Mouse (Mus musculus) thymus, adult 2 months (tissue): ENCODE data around the gene Edn1.

ENCODE experiments used
- CTCF ChIP-seq: fragments of 200-500 bp; IDR thresholded peaks from 2 replicates; pipeline ENCODE4 v1.5.1; 2012; ENCODE audit warnings: mild to moderate bottlenecking, control low read depth, low read length, moderate library complexity, borderline replicate concordance; ENCODE audit not compliant: control insufficient read depth, poor library complexity, insufficient read depth; ENCODE audit errors: extremely low read depth
- POLR2A ChIP-seq: fragments of 200-500 bp; IDR thresholded peaks from 2 replicates; pipeline ENCODE4 v1.6.1; 2012; ENCODE audit warnings: mild to moderate bottlenecking, low read length, control low read depth, moderate library complexity; ENCODE audit not compliant: control insufficient read depth, poor library complexity, insufficient read depth; ENCODE audit errors: extremely low read depth

DNA sequence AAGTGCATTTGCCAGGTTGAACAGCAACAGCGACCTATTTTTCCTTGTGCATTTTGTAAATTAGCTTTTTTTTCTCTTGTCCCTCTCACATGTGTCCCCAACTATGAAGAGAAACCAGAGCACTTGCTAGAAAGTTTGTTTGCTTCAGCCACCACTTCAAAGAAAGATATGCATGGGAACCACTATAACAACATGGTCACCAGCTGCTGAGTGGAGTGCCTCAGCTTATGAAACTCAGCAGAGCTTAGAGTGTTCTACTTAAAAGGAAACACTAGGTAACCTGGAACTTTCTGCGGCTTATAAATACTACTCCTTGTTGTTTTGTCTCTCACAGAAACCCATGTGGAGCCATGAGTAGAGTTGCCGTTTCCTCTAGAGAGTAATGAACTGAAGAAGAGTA is 33.7 kb downstream of the Edn1 start:
- no peak for TF ChIP-seq POLR2A
- TF ChIP-seq CTCF, result no peak
